Mouse (Mus musculus) lung, postnatal 4 days (tissue): ENCODE data around the gene Gm28230.

Experiments
- DNase-seq, 2 experiments: peaks; one replicate each; pipeline ENCODE4 v3.0.0; 2021

Gene Gm28230

GRCm38 (mm10) chr2:74741252-74741978 lies 14.9 kb downstream of the Gm28230 start:
- DNase-seq = no peak

GRCm38 (mm10) chr2:74741979-74742277 lies 15.4 kb downstream of the Gm28230 start:
- no peak for DNase-seq

GRCm38 (mm10) chr2:74745540-74746297 lies 19.2 kb downstream of the Gm28230 start:
- no peak for DNase-seq

DNA sequence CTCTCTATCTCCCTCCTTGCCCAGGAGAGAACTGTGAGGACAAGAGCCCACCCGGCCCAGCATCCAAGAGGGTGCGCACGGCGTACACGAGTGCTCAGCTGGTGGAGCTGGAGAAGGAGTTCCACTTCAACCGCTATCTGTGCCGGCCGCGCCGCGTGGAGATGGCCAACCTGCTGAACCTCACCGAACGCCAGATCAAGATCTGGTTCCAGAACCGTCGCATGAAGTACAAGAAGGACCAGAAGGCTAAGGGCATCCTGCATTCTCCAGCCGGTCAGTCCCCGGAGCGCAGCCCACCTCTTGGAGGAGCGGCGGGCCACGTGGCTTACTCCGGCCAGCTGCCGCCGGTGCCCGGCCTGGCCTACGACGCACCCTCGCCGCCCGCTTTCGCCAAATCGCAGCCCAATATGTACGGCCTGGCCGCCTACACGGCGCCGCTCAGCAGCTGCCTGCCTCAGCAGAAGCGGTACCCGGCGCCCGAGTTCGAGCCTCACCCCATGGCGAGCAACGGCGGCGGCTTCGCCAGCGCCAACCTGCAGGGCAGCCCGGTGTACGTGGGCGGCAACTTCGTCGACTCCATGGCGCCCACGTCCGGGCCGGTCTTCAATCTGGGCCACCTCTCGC lies 19.9 kb downstream of the Gm28230 start:
- DNase-seq = no peak

DNA sequence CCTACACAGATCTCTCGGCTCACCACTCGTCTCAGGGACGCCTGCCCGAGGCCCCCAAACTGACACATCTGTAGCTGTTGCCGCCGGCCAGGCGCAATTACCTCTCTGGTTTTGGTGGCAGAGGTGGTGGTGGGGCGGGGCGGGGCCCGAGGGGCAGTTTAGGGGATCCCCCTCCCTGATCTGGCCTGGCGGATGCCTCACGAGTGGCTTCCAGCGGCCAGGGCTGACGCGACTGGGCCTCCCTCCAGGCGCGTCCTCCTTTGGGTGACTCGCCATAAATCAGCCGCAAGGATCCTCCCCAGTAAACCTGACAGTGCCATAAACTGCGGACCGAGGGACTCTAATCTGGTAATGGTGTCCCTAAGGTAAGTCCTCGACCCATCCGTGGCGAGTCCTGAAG lies 20.5 kb downstream of the Gm28230 start:
- DNase-seq = no peak

DNA sequence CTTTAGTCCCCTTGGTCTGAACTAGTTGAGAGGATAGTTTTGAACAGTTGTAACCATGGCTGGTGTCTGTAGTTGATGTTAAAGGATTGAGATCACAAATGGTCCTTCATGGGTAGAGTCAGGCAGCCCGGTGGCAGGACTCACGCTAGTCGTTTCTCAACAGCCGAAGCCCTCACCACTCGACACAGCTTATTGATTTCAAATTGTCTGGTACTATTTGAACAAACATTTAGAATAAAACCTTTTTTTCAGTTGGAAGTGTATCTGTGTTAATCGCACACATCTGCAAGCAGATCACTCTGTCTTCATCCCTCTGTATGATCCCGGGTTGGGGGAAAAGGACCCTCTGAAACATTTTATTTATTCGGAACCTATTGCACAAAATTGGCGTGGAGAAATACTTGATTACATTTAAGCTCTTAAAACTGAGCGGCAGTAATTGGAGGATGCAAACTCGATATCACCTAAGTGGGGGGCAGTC lies 21.2 kb downstream of the Gm28230 start:
- no peak for DNase-seq

GRCm38 (mm10) chr2:74748436-74748995 lies 22.0 kb downstream of the Gm28230 start:
- no peak for DNase-seq

- DNase-seq = no peak
Measured at GRCm38 (mm10) chr2:74749337-74750121, 23.0 kb downstream of the Gm28230 start.

GRCm38 (mm10) chr2:74750731-74751250 lies 24.3 kb downstream of the Gm28230 start:
- DNase-seq = no peak

DNA sequence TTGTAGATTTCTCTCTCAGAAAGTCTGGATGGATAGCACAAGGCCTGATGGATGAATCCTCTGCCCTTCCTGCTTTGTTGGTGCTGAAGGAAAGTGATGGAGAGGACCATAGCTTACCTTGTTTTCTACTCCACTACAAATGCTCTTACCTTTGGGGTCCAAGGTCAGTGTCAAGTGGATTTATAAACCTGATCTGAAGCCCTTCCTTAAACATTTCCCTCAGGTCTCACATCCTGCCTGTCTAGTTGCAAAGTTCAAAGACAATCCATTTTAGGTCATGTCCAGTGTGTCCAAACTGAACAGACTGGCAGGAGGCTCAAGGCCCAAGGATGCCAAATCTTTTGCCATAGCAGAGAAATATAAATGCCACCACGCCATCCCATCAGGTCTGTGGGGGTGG lies 25.3 kb downstream of the Gm28230 start:
- DNase-seq = no peak

- DNase-seq = no peak
Measured at GRCm38 (mm10) chr2:74752431-74753174, 26.1 kb downstream of the Gm28230 start.

DNA sequence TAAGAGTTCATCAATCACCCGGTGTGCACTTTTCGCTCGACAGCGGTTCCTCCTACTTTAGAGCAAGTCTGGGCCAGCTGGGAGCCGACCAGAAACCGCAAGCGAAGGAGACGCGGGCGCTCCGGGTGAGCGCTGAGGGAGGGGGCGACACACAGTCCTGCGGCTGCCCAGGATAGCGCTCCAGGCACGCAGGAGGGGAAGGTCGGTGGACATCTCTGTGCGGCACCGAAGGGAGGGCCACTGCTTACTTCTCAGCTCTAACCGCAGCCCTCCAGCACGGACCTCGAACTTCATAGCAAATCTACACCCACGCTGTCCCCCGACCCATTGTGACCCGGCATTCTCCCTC lies 26.6 kb downstream of the Gm28230 start:
- DNase-seq = no peak

DNA sequence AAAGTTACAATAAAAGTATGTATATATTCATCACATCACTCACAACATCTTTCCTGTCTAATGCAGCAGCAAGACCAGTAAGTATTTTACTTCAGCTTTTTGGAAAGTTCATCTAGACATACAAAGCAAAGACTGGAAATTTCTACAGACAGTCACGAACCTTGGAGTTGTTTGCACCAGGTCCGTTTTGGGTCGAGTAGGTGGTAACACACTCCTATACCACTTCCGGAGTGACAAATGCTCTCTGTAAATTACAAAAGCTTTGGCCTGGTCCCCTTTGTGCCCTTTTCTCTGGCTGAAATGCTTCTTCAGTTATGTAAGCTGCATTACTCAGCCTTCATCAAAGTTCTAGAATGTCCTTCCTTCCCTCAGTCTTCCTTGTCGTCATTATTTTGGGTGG lies 27.2 kb downstream of the Gm28230 start:
- DNase-seq = no peak

GRCm38 (mm10) chr2:74760146-74760545 lies 33.6 kb downstream of the Gm28230 start:
- DNase-seq = no peak

DNA sequence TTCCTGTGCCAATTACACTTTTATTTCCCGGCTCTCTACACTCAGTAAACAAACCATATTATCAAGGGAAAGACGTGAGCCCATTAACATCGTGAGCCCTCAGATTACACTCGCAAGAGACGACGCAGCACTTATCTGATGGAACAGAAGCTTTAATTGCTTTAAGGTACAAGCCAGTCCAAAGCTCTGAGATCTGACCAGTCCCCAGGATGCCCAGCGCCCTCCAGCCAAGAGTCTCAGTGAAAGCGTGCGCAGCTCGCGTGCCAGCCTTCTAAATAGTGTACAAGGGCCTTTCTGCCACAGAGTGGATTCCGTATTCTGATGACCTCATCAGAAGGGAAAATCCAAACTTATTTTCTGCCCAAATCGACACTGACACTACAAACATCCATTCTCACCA lies 35.4 kb downstream of the Gm28230 start:
- no peak for DNase-seq

GRCm38 (mm10) chr2:74762522-74763244 lies 36.2 kb downstream of the Gm28230 start, which contains the start of gene Hoxd1:
Hoxd1 (plus strand) TSS chr2:74762980.
- peak in 1 of 2 experiments; percentile 44 for DNase-seq

DNA sequence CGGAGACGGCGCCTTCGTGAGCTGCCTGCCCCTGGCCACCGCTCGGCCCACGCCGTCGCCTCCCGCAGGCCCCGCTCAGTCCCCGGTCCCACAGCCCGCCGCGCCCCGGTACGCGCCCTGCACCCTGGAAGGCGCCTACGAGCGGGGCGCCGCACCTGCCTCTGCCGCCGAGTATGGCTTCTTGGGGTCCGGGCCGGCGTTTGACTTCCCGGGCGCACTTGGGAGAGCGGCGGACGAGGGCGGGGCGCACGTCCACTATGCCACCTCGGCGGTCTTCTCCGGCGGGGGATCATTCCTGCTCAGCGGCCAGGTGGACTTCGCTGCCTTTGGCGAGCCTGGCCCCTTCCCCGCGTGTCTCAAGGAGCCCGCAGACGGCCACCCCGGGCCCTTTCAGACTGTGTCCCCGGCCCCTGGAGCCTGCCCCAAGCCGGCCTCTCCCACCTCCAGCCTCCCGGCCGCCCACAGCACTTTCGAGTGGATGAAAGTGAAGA lies 36.8 kb downstream of the Gm28230 start:
- DNase-seq = no peak

GRCm38 (mm10) chr2:74763976-74764375 lies 37.4 kb downstream of the Gm28230 start:
- DNase-seq = no peak

DNA sequence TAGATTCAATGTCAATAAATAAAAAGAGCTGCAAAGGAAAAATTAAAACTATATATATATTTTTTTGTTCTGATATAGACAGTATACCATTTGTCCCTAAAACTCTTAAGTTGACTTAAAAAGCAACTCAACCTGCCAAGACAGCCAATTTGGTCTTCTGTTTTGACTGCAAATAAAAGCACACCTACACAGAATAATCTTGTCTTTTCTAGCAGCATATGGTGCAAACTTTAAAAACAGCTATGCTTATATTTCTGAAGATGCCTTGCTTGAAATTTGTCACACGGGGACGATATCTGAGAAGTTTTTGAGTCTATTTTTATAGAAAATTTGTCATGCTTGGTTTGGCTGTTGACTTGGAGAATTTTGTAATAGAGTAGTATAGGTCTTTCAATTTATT lies 47.8 kb downstream of the Gm28230 start:
- no peak for DNase-seq

GRCm38 (mm10) chr2:74777536-74778275 lies 51.2 kb downstream of the Gm28230 start:
- no peak for DNase-seq
